Mouse (Mus musculus) layer of hippocampus, postnatal 10 days (tissue): ENCODE data around the gene Fbxo31. TPM values are rescaled to one million over a fixed set of nuclear protein-coding genes. Genes with fewer than 3 reads are reported as not detected.
"Not testable (repeated sequence)": the region's sequence is repeated elsewhere in the genome, so short reads cannot be mapped to it uniquely, and the experiment has no call there.

Source experiments
- DNase-seq, 2 experiments: peaks; one replicate each; pipeline ENCODE4 v3.0.0; 2021; ENCODE audit warnings: low spot score in 2 of 2
- long read RNA-seq: library from polyadenylated mRNA; stranded (forward); transcript quantifications from one replicate; pipeline ENCODE4 v2.0.0, GENCODE M21; 2023
- total RNA-seq, 2 experiments: library from RNA; stranded (reverse); gene quantifications; 2 replicates each; pipeline ENCODE4 v1.2.3; 2021

Gene Fbxo31
- 10 to 100 TPM; 88.4 to 95.5 TPM for total RNA-seq
- long read RNA-seq, full-length matches to known transcripts, result 112 of 155 reads
- long read RNA-seq, partial matches to known transcripts, result 6 of 155 reads
- long read RNA-seq, other reads (novel, unspliced or antisense), result 37 of 155 reads

GRCm38 (mm10) chr8:121578676-121579451, at the start of gene Fbxo31:
Fbxo31 (minus strand) TSS chr8:121578806.
- peak; percentile 91 to 94 for DNase-seq

DNA sequence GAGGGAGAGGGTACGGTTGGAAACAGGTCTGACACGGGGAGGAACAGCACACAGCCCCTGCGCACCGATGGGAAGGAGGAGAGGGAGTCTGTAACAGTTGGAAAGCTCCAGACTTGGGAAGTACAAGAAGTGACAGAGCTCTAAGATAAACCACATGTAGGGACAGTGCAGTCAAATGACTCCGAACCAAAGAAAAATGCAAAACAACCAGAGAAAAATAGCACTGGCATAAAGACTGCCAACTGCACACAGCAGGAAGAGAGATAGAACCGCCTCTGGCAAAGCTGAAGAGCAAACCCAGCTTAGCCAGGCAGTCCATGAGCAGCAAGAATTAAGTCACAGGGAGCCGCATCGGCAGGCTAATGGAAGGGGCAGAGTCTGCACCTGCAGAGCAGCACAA, 44.4 kb upstream of the Fbxo31 start:
- no peak for DNase-seq

GRCm38 (mm10) chr8:121621879-121622278, 43.3 kb upstream of the Fbxo31 start:
- no peak for DNase-seq

DNA sequence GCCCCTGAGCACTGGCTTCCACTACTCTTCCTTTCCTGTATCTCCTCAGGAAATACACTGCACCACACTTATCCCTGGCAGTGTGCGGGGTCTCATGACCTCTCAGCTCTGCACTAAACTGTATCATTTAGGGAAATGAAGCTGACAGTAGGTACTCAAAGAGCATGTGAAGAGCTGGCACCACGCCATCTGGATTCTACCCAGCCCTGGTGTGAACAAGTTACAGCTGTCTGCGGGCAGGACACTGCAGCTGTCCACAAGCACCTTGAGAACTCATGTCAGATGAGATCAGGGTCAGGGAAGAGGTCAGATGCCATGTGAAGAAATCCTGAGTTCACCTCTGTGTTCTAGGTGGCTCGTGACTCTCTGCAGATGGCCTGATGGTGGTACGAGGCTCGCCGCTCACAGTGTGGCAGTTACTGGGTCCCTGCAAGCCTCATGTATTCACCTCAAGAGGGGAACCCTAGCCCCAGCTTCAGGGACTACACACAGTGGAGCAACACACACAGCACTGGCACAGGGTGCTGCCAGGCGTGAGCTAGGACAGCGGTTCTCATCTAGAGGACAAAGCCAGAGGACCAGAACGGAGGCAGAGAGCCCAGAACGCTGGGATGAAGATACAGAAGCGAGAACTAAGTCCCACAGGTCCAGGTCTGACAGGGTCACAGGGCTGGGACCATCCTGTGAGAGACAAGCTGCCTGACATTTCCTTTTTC, 42.4 kb upstream of the Fbxo31 start:
- no peak for DNase-seq

- no peak for DNase-seq
Measured at GRCm38 (mm10) chr8:121619401-121619995, 40.9 kb upstream of the Fbxo31 start.

DNA sequence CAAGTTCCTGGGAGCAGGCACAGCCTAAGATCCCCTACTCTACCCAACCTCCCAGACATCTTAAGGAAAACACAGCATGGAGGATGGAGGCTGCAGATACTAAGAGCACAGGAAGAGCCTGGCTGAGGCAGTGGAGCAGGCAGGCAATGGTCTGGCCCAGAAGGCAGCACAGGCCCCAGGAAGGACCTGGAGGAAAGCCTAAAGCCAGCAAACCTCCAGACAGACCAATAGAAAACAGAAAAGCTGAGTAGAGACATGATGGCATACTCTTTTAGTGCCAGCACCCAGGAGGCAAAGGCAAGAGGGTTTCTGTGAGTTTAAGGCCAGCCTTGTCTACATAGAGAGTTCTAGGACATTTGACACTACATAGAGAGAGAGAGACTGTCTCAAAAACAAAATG, 34.8 kb upstream of the Fbxo31 start:
- no peak for DNase-seq

- DNase-seq, result no peak
Measured at GRCm38 (mm10) chr8:121609916-121610315, 31.3 kb upstream of the Fbxo31 start.

- DNase-seq, result no peak
Measured at GRCm38 (mm10) chr8:121609251-121609650, 30.6 kb upstream of the Fbxo31 start.

DNA sequence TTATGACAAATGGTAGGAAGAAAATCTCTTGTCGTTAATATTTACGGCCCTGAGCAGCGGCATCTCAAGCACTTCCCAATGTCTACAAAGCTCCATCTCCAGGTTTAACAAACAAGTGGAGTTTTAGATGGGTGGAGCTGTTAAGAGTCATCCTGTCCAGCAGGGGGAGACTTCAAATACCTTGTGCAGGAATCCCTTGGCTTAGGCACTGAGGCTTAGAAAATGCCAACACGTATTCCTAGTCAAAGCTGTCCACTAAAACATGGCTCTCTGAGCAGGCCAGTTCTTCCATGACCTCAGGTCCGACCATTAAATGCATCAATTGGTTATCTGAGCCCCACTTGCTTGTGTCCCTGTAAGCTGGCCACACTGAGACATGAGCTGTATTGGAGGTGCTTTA, 29.1 kb upstream of the Fbxo31 start:
- no peak for DNase-seq

GRCm38 (mm10) chr8:121603801-121604200, 25.2 kb upstream of the Fbxo31 start:
- no peak for DNase-seq

DNA sequence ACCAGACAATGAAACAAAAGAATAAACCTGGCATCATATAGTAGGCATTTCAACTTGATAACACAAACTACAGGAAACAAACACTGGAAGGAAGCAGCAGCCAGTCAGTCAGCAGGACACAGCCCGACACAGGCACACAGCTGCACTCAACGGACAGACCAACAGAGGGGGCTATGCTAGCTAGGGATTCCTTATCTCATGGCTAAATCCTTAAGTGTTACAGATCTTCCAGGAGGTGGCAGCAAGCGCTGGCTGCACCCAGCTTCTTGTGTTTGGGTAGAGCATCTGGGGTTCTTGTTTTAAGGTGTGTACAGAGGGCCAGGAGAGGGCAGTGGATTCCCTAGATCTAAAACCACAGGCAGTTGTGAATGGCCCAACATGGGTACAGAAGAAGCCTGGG, 24.3 kb upstream of the Fbxo31 start:
- peak; percentile 71 to 79 for DNase-seq

- no peak for DNase-seq
Measured at GRCm38 (mm10) chr8:121602411-121602810, 23.8 kb upstream of the Fbxo31 start.

DNA sequence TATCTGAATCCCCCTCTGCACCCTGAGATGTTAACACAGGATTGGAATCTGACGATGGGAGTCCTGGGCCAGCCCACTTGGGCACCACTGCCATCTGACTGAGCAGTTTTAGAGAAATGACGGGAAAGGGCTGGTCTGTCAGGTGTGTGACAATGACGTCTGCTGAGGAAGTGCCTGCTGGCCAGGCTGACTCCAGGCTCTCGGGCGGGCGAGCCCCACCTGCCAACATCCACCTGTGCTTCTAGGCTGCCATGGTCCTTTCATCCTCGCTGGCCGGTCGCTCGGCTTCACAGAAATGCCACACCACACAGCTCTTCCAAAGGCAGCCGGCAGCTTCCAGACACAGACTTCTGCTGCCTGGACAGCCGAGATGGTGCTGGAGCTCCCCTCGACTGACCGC, 21.2 kb upstream of the Fbxo31 start:
- DNase-seq, result no peak

- peak; percentile 77 to 82 for DNase-seq
Measured at GRCm38 (mm10) chr8:121598892-121599291, 20.3 kb upstream of the Fbxo31 start.

GRCm38 (mm10) chr8:121598190-121598589, 19.6 kb upstream of the Fbxo31 start:
- DNase-seq, result no peak

DNA sequence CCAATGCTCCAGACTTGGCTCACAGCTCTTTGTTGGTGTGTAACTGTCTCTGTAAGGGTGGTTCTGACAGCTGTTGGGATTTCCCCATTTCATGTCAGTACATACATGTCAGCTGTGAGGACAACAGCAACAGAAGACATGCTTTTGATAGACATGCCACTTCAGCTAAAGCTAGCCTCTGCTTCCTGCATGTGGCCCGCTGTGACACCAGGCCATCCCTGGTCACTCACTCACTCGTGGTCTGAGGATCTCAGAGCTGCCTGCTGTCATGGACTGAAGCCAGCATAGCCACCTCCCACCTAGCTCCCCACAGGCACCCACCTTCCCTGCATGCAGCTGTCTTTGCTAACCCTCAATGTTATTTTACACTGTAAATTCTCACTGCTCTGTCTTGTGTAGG, 18.9 kb upstream of the Fbxo31 start:
- DNase-seq, result not testable (repeated sequence)

DNA sequence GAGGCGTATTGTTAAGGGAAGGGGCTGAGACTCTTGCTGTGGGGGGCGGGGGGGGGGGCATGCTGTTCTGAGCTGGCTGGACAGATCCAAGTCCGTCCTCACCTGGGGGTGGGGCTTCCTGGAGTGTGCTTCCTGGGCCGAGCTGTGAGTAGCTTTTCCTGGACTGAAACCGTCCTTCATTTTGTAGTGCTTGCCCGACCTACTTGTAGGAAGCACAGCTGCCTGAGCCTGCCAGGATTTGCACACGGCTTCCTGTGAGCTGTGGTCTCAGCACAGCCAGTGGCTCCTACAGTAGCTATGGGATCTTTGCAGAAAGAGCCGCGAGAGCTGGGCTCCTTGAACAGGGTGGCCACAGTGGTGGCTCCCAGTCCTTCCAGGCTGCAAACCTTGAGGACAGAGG, 15.4 kb upstream of the Fbxo31 start:
- DNase-seq, result no peak

- no peak for DNase-seq
Measured at GRCm38 (mm10) chr8:121593293-121593692, 14.7 kb upstream of the Fbxo31 start.

DNA sequence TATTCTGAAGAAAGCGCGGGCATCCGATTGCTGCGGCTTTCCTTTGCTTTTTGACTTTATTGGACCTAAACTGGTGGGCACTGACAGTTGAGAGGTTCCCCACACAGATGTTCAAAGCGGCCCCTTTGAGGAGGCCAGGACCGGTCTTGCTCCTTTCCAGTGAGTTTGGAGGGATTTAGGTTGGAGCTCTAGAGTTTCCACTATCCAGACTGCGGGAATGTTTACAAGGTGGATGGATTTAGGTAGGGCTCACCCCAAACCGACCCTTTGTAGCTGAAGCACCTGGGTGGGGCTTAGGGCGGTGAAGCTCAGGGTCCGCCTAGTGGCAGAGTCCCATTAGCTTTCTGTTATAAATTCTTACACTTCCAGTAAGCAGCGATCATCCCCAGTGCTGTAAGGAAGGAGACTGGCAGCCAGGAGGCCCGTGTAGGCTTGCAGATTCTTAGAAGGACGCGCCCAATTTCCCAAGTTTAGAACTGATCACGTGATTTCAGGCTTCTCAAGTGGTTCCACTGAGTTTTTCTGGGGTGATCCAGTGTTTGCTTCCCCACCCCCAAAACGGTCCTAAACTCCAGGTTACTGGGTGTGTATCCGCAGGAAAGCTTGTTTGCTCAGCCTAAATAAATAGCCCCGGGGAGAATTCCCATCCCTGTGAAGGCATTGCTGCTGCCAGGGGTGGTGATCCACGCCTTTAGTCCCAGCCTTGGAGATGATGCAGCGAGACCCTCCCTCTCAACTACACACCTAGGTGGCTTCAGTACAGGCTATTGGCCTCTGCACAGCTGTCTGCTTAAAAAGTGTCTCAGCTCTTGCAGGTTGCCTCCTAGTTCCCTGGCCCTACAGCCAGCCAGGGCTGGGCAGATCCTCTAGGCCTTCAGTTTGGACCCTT, 12.8 kb upstream of the Fbxo31 start:
- peak in 1 of 2 experiments; percentile 44 for DNase-seq

GRCm38 (mm10) chr8:121590203-121591177, 11.9 kb upstream of the Fbxo31 start, which contains the start of gene Map1lc3b:
Map1lc3b (plus strand) TSS chr8:121590361.
- peak; percentile 97 to 98 for DNase-seq
